Mouse (Mus musculus) liver, embryonic 14.5 days (tissue): Measurements from ENCODE around the gene Eefsec. TPM values are rescaled to one million over a fixed set of nuclear protein-coding genes. Genes with fewer than 3 reads are reported as not detected.

Source experiments
- ATAC-seq: fragments of 200-750 bp; cut with Nextera tagmentation; 2 replicates; pipeline ENCODE4 v1.8.0; 2017; ENCODE audit warnings: moderate number of reproducible peaks, mild to moderate bottlenecking, moderate library complexity; ENCODE audit not compliant: insufficient read depth
- DNase-seq, 3 experiments: peaks; one replicate each; pipeline ENCODE4 v3.0.0-alpha.2; 2012 to 2013; ENCODE audit warnings: low read depth in 3 of 3, low spot score in 3 of 3
- H3K27ac ChIP-seq: fragments of 300-500 bp; sonication (generic); 2 replicates; pipeline ENCODE4 v1.5.1; 2014; ENCODE audit warnings: moderate library complexity, mild to moderate bottlenecking, control low read depth, inconsistent platforms
- H3K27me3 ChIP-seq: fragments of 300-500 bp; sonication (generic); 2 replicates; pipeline ENCODE4 v1.6.1; 2014; ENCODE audit warnings: mild to moderate bottlenecking, low read length, moderate library complexity; ENCODE audit not compliant: control insufficient read depth, insufficient read depth
- H3K36me3 ChIP-seq: fragments of 300-500 bp; sonication (generic); replicated peaks from 2 replicates; pipeline ENCODE4 v1.6.1; 2014; ENCODE audit warnings: low read depth; ENCODE audit not compliant: control insufficient read depth, insufficient read depth
- H3K4me1 ChIP-seq, 2 experiments: fragments of 200-500 bp in 1 of 2; fragments of 300-500 bp in 1 of 2; sonication (generic) in 1 of 2; replicated peaks; 2 replicates each; pipeline ENCODE4 v1.6.1; 2012 to 2014; ENCODE audit warnings: antibody characterized with exemption in 1 of 2, inconsistent platforms in 1 of 2, low read length in 1 of 2; ENCODE audit not compliant: control insufficient read depth in 2 of 2, insufficient read depth in 2 of 2
- H3K4me2 ChIP-seq: fragments of 300-500 bp; sonication (generic); 2 replicates; pipeline ENCODE4 v1.6.1; 2014; ENCODE audit warnings: low read depth, mild to moderate bottlenecking, control low read depth, moderate library complexity
- H3K4me3 ChIP-seq, 2 experiments: fragments of 200-500 bp in 1 of 2; fragments of 300-500 bp in 1 of 2; sonication (generic) in 1 of 2; 2 replicates each; pipeline ENCODE4 v1.5.1; 2012 to 2014; ENCODE audit warnings: low read depth in 2 of 2, low read length in 2 of 2, mild to moderate bottlenecking in 2 of 2, control low read depth in 1 of 2, inconsistent platforms in 1 of 2, moderate library complexity in 1 of 2; ENCODE audit not compliant: insufficient read depth in 1 of 2
- H3K9ac ChIP-seq: fragments of 300-500 bp; sonication (generic); replicated peaks from 2 replicates; pipeline ENCODE4 v1.6.1; 2014; ENCODE audit warnings: mild to moderate bottlenecking, control low read depth, moderate library complexity
- H3K9me3 ChIP-seq: fragments of 300-500 bp; sonication (generic); 2 replicates; pipeline ENCODE4 v1.6.1; 2016; ENCODE audit warnings: low read length, mixed read lengths; ENCODE audit not compliant: control insufficient read depth
- CTCF ChIP-seq: IDR thresholded peaks from 2 replicates; pipeline ENCODE4 v1.5.1; 2016; ENCODE audit warnings: antibody characterized with exemption, low read depth, control low read depth
- EP300 ChIP-seq: IDR thresholded peaks from 2 replicates; pipeline ENCODE4 v1.6.1; 2016; ENCODE audit warnings: antibody characterized with exemption, low read depth
- WGBS: fragments of 180-500 bp; shearing (Covaris S2); extraction: QIAGEN DNeasy Blood & Tissue Kit; methylation state at CpG from one replicate; pipeline ENCODE4 v1.1.7; 2014; ENCODE audit not compliant: insufficient replicate concordance; 5-methylcytosine and 5-hydroxymethylcytosine counted together
- polyA plus RNA-seq, 2 experiments: library from polyadenylated mRNA; depleted of rRNA in 1 of 2; stranded (reverse) in 1 of 2; unstranded in 1 of 2; fragments of >200 nt; fragmentation: Nextera tagmentation in 1 of 2; extraction: Ambion mirVana in 1 of 2; gene quantifications; 2 replicates each; pipeline versions ENCODE4 v1.2.1 to v1.2.3; 2012 to 2014

Eefsec gene
- polyA plus RNA-seq, 2 experiments = 9.7 to 14.3 TPM

DNA sequence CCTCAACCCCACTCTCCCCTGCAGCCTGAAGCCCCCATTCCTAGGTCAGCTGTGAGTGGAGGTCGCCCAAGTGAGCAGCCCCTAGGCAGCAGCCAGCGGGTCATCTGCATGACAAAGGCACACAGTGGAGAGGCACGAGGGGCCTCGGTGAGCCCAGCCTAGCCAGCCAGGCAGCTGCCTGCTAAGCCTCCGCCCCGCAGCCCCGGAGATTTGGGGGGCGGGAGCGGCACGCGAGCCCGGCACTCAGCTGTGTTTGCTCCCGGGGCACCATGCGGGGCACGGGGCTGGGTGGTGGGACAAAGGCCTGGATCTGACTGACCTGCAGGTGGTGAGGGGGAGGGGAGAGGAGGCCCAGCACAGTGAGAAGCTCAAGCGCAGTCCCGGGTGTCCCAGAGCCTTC lies 210.4 kb downstream of the Eefsec start:
- DNase-seq (no peak), ATAC-seq (no peak)
- Histone ChIP-seq H3K4me1 (peaks cover 0 to 2% of the 10 kb centered on the region in 2 experiments; a peak in 1 of 4 replicates), H3K4me2 (no peak overlapping the region), H3K36me3 (no peaks in the 10 kb centered on the region), H3K4me3 (no peak overlapping the region), H3K9me3 (no peaks in the 10 kb centered on the region), H3K9ac (no peak overlapping the region), H3K27ac (no peak overlapping the region), H3K27me3 (peaks cover 12% of the 10 kb centered on the region)
- WGBS = 17% methylated on average over 16 of the region's 17 CpGs
- no peak for TF ChIP-seq EP300
- TF ChIP-seq CTCF = no peak

DNA sequence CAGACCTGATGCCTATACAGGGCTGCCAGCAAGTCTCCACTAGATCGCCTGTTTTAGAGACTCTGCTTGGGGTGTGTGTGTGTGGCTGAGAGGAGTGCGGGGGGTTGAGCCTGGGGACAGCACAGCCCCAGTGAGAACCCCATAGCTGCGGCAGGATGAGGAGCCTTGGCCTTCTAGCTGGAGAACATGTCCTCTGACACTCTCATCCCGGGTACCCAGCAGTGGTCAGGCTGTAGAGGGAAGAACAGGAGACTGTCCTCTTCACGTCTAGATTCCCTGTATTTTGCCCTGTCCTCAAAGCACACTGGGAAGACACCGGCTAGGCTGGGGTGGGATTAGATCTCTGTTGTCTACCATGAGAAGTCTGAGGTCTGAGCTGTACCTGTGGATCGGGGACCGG lies 210.9 kb downstream of the Eefsec start:
- ATAC-seq = no peak
- Histone ChIP-seq H3K27ac (no peak overlapping the region), H3K27me3 (peaks cover 12% of the 10 kb centered on the region), H3K9me3 (no peaks in the 10 kb centered on the region), H3K4me2 (no peak overlapping the region), H3K4me3 (no peak overlapping the region), H3K36me3 (no peaks in the 10 kb centered on the region), H3K9ac (no peak overlapping the region), H3K4me1 (peaks cover 0 to 2% of the 10 kb centered on the region in 2 experiments; a peak in 1 of 4 replicates)
- TF ChIP-seq CTCF (no peak), EP300 (no peak)
- WGBS = 38% methylated on average over 8 of the region's 8 CpGs
- DNase-seq = no peak

DNA sequence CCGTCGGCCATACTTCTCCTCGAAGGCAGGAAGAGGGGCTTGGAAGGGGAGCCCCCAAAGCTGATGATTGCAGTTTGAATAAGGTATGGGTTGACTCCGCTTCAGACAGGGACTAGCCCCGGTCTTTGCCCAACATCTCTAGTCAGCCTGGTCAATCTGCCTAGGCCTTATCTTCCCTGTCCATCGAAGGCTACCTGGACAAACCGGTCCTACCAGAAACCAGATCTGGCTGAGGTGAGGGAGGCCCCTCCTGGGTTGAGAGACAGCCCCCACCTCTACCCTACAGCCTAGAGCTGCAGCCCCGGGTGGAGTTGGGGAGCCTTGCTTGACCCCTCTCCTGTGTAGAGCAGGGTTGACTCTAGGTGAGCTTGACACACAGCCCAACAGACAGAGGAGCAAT lies 212.3 kb downstream of the Eefsec start:
- no peak overlapping the region for H3K27ac ChIP-seq
- no peaks in the 10 kb centered on the region for H3K36me3 ChIP-seq
- TF ChIP-seq EP300 (no peak), CTCF (no peak)
- H3K9ac ChIP-seq = no peak overlapping the region
- no peak overlapping the region for H3K4me2 ChIP-seq
- H3K4me3 ChIP-seq = no peak overlapping the region
- DNase-seq (no peak), ATAC-seq (no peak)
- H3K27me3 ChIP-seq = peaks cover 12% of the 10 kb centered on the region
- H3K9me3 ChIP-seq = no peaks in the 10 kb centered on the region
- H3K4me1 ChIP-seq = peaks cover 0 to 2% of the 10 kb centered on the region in 2 experiments; a peak in 1 of 4 replicates
- 55% methylated on average over 8 of the region's 8 CpGs for WGBS

DNA sequence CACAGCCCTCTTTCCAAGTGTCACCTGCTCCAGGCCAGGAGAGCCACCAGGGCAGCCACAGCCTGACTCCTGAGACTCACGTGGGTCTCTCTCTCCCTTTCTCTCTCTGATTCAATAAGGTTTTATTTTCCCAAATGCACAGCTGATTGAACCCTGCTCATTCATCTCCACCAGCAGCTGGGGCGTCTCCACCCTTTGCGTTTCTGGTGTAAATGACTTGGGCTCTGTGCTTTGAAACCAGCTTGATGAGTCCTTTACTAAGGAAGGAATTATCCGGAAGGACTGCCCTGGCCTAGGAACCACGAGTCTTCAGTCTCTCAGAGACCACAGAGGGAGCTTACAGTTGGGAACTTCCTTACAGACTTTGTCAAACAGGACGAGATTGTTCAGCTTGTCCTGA lies 214.1 kb downstream of the Eefsec start:
- Histone ChIP-seq H3K9me3 (no peaks in the 10 kb centered on the region), H3K9ac (no peak overlapping the region), H3K36me3 (no peaks in the 10 kb centered on the region), H3K4me2 (no peak overlapping the region), H3K27ac (no peak overlapping the region), H3K4me1 (peaks cover 0 to 2% of the 10 kb centered on the region in 2 experiments; a peak in 1 of 4 replicates), H3K27me3 (peaks cover 12% of the 10 kb centered on the region), H3K4me3 (no peak overlapping the region)
- TF ChIP-seq CTCF (no peak), EP300 (no peak)
- WGBS = 47% methylated on average over 6 of the region's 6 CpGs
- ATAC-seq (no peak), DNase-seq (no peak)

DNA sequence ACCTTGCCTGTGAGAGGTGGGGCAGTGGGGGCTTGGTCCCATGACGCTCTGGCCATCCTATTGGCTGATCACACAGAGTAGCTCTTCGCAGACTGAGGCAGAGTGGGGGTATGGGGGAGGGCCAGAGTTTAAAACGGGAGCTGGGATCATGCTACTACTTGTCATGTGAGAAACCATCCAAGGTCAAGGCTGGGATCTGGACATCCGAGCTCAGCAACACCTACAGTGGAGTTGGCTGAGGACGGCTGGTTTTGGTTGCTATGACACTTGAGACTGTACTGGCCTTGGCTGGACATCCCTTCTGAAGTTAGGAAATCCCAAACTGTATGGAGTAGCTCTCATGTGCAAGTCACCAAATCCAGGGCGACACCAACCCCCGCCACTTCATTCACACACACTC lies 214.5 kb downstream of the Eefsec start:
- Histone ChIP-seq H3K4me3 (no peak overlapping the region), H3K4me2 (no peak overlapping the region), H3K27ac (no peak overlapping the region), H3K4me1 (peaks cover 0 to 2% of the 10 kb centered on the region in 2 experiments; a peak in 1 of 4 replicates), H3K36me3 (no peaks in the 10 kb centered on the region), H3K9ac (no peak overlapping the region), H3K27me3 (peaks cover 12% of the 10 kb centered on the region), H3K9me3 (no peaks in the 10 kb centered on the region)
- DNase-seq (no peak), ATAC-seq (no peak)
- WGBS = 57% methylated on average over 7 of the region's 7 CpGs
- no peak for TF ChIP-seq CTCF
- TF ChIP-seq EP300 = no peak
